Mouse (Mus musculus): ENCODE measurements around the gene Tmem150c. TPM values are rescaled to one million over a fixed set of nuclear protein-coding genes. Genes with fewer than 3 reads are reported as not detected.

The Tmem150c gene
- polyA plus RNA-seq, 1 experiment from 2014 or later = 4.7 TPM

DNA sequence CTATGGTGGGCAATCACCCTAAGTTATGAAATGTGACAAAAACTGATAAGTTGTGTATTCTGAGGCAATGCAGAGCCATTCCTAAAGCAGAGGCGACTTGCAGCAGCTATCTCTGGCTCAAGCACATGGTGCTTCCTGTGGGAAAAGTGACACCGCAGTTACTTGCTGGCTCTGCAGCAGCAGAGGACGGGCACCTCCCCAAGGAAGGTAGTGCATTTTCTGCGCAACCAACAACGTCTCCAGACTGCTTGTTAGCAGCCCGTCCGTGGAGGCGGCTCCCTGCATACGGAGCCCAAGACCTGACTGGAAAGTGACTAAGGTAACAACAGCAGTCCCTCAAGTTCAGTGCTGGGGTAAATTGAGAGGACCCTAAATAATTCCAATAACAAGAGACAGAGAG is 36.8 kb upstream of the Tmem150c start:
- Histone ChIP-seq H3K4me1 (ENCODE audit: control insufficient read depth, insufficient read depth, low read length) (peaks cover 12% of the 10 kb centered on the region), H3K9me3 (replicated peaks; ENCODE audit: control insufficient read depth, low read length) (no peaks in the 10 kb centered on the region), H3K4me2 (ENCODE audit: low read depth, low read length) (no peak overlapping the region), H3K27me3 (ENCODE audit: control insufficient read depth, insufficient read depth, low read length) (no peaks in the 10 kb centered on the region), H3K36me3 (ENCODE audit: control insufficient read depth, insufficient read depth, low read length) (no peaks in the 10 kb centered on the region), H3K27ac (ENCODE audit: low read length) (no peak overlapping the region), H3K9ac (ENCODE audit: low read length) (no peak overlapping the region), H3K4me3 (replicated peaks; ENCODE audit: low read length) (no peak overlapping the region)
- 39% methylated on average over 9 of the region's 9 CpGs for WGBS
- ATAC-seq (ENCODE audit: insufficient read depth, low FRiP score) = no peak

DNA sequence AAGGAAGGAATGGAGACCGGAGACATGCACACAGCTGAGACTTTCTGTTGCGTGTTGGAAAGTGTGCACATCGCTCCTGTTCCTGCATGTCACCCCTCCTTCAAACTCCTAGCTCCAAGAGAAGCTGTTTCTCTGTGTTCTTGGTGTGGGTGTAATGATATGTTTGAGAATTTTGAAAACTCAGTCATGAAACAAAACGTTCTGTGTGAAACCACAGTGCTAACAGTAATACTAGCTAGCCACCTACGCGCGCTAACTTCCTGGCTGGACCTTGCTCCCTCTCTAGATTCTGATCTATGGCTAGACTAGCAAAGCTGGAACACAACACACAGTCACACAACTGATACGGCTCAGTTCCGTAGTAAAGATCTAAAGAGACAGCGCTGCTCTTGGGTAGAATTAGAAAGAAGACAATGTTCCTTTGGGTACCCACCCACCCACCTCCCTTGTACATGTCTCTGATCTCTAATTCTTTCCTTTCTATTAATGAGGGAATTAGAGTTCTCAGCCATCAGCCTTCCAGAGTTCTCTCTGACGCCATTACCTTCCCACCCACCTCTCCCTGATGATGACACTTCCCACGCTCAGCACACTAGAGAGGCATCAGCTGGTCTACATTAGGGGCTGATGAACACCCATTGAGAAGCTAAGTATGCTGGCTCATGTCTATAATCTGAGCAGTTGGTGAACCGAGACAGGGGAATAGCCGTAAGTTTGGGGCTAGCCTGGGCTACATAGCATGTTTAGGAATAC is 32.0 kb upstream of the Tmem150c start:
- Histone ChIP-seq H3K4me1 (ENCODE audit: control insufficient read depth, insufficient read depth, low read length) (peaks cover 6% of the 10 kb centered on the region), H3K4me3 (replicated peaks; ENCODE audit: low read length) (no peak overlapping the region), H3K4me2 (ENCODE audit: low read depth, low read length) (no peak overlapping the region), H3K9me3 (replicated peaks; ENCODE audit: control insufficient read depth, low read length) (no peaks in the 10 kb centered on the region), H3K27ac (ENCODE audit: low read length) (no peak overlapping the region), H3K36me3 (ENCODE audit: control insufficient read depth, insufficient read depth, low read length) (no peaks in the 10 kb centered on the region), H3K9ac (ENCODE audit: low read length) (no peak overlapping the region), H3K27me3 (ENCODE audit: control insufficient read depth, insufficient read depth, low read length) (no peaks in the 10 kb centered on the region)
- ATAC-seq (ENCODE audit: insufficient read depth, low FRiP score) = no peak
- WGBS = 87% methylated on average over 14 of the region's 14 CpGs

DNA sequence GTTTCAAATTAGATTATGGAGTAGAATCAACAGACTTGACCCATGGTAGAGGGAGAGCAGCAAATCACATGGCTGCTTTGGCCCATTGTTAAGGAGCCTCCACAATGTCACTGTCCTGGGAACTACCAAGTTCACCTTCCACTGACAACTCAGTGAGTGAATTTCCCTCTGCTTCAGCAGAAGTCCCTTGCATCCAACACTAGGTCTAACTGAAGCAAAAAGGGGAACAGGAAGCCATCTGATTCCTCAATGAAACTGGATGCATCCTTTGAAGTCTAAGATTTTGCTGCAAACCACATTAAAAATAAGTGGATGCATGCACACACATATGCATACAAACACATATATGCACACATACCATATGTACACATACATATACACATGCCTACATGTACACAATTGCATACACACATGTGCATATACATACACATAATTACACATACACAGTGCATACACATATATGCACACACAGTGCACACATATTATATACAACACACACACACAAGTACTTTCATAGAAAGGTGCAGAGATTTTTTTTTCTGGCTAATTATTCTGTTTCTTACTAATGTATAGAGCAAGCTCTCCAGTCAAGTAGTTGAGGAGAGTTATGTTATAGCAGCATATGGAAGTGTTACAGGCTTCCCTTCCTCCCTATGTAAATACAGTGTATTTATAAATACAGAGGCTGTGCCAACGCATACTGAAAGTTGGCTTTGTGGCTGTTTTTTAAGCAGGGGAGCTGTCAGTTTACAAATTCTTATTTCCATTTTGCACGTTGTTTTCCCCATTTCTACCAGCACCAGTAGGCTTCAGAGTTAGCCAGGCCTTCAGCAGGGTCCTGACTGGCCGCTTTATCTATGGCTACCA is 27.7 kb upstream of the Tmem150c start:
- Histone ChIP-seq H3K27me3 (ENCODE audit: control insufficient read depth, insufficient read depth, low read length) (no peaks in the 10 kb centered on the region), H3K27ac (ENCODE audit: low read length) (no peak overlapping the region), H3K4me3 (replicated peaks; ENCODE audit: low read length) (no peak overlapping the region), H3K4me1 (ENCODE audit: control insufficient read depth, insufficient read depth, low read length) (peaks cover 11% of the 10 kb centered on the region; the same call in 1 of the 2 replicates), H3K36me3 (ENCODE audit: control insufficient read depth, insufficient read depth, low read length) (no peaks in the 10 kb centered on the region), H3K9me3 (replicated peaks; ENCODE audit: control insufficient read depth, low read length) (no peaks in the 10 kb centered on the region), H3K4me2 (ENCODE audit: low read depth, low read length) (no peak overlapping the region), H3K9ac (ENCODE audit: low read length) (no peak overlapping the region)
- 62% methylated on average over 3 of the region's 3 CpGs for WGBS
- ATAC-seq (ENCODE audit: insufficient read depth, low FRiP score) = no peak

DNA sequence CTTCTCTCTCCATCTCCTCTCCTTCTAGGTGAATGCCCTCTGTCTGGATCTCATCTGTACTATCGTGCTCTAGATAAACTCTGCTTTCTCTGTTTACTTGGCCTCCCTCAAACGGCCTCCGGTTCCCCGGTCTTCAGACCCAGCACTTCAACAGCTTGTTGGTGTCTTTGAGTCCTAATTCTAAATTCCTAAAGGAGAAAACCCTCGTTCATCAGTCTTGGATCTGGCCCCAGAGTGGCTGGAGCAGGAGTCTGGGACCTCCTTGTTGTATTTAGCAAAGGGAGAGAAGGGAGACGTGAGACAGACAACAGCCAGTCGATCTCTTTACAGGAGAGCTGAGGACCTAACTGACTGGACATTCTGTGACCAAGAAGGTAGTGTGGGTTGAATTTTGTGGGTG is 27.0 kb upstream of the Tmem150c start:
- no peak overlapping the region for H3K4me3 ChIP-seq (replicated peaks; ENCODE audit: low read length)
- H3K4me2 ChIP-seq (ENCODE audit: low read depth, low read length) = no peak overlapping the region
- no peak overlapping the region for H3K27ac ChIP-seq (ENCODE audit: low read length)
- no peak overlapping the region for H3K9ac ChIP-seq (ENCODE audit: low read length)
- no peaks in the 10 kb centered on the region for H3K36me3 ChIP-seq (ENCODE audit: control insufficient read depth, insufficient read depth, low read length)
- no peaks in the 10 kb centered on the region for H3K27me3 ChIP-seq (ENCODE audit: control insufficient read depth, insufficient read depth, low read length)
- peaks cover 11% of the 10 kb centered on the region; the same call in 1 of the 2 replicates for H3K4me1 ChIP-seq (ENCODE audit: control insufficient read depth, insufficient read depth, low read length)
- 23% methylated on average over 7 of the region's 7 CpGs for WGBS
- H3K9me3 ChIP-seq (replicated peaks; ENCODE audit: control insufficient read depth, low read length) = no peaks in the 10 kb centered on the region
- no peak; the same call in 1 of the 2 replicates for ATAC-seq (ENCODE audit: insufficient read depth, low FRiP score)

DNA sequence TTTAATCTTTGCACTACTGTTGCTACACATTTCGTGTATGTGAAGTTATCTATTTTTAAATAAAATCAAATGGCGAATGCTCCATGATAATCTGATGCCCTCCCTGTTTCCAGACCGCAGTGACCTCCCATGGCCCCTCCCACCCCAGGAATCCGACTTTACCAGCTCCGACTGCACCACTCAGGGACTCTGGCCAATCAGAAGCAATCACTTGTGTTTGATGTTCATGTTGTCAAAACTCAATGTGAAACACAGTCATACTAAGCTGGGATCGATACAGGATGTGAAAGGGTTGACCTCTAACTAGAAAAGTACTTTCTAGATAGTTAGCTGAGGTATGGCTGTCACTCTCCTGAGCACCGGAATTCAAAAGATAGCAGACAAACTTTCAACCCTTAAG is 26.3 kb upstream of the Tmem150c start:
- no peak overlapping the region for H3K4me2 ChIP-seq (ENCODE audit: low read depth, low read length)
- H3K27ac ChIP-seq (ENCODE audit: low read length) = no peak overlapping the region
- peaks cover 11% of the 10 kb centered on the region; the same call in 1 of the 2 replicates for H3K4me1 ChIP-seq (ENCODE audit: control insufficient read depth, insufficient read depth, low read length)
- H3K9me3 ChIP-seq (replicated peaks; ENCODE audit: control insufficient read depth, low read length) = no peaks in the 10 kb centered on the region
- WGBS = 17% methylated on average over 7 of the region's 7 CpGs
- ATAC-seq (ENCODE audit: insufficient read depth, low FRiP score) = 0 out of 2 replicates have a peak, but pooled peaks have one; percentile 33
- H3K36me3 ChIP-seq (ENCODE audit: control insufficient read depth, insufficient read depth, low read length) = no peaks in the 10 kb centered on the region
- no peaks in the 10 kb centered on the region for H3K27me3 ChIP-seq (ENCODE audit: control insufficient read depth, insufficient read depth, low read length)
- H3K9ac ChIP-seq (ENCODE audit: low read length) = no peak overlapping the region
- H3K4me3 ChIP-seq (replicated peaks; ENCODE audit: low read length) = no peak overlapping the region

DNA sequence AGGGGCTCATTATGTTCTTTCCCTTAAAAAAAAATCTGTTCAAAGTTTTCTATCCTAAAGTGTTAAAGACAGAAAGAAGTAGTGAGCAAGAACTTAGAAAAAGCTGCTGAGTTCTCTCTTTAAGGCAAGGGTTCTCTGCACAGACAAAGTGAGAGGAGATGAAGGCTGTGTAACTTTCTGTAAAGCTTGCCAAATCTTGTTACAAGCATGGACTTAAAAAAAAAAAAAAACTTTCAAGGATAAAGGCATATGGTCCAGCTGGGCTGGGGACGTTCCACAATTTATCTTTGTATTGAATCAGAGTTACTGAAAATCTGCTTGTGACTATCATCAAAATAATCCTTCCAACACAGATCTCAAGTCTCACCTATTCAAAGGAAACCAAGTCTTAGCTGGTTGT is 21.4 kb upstream of the Tmem150c start:
- Histone ChIP-seq H3K4me2 (ENCODE audit: low read depth, low read length) (no peak overlapping the region), H3K9ac (ENCODE audit: low read length) (no peak overlapping the region), H3K27me3 (ENCODE audit: control insufficient read depth, insufficient read depth, low read length) (no peaks in the 10 kb centered on the region), H3K36me3 (ENCODE audit: control insufficient read depth, insufficient read depth, low read length) (no peaks in the 10 kb centered on the region), H3K27ac (ENCODE audit: low read length) (no peak overlapping the region), H3K4me1 (ENCODE audit: control insufficient read depth, insufficient read depth, low read length) (peaks cover 3% of the 10 kb centered on the region; the same call in 1 of the 2 replicates), H3K9me3 (replicated peaks; ENCODE audit: control insufficient read depth, low read length) (no peaks in the 10 kb centered on the region), H3K4me3 (replicated peaks; ENCODE audit: low read length) (no peak overlapping the region)
- WGBS = 28% methylated on average over 1 of the region's 1 CpGs
- ATAC-seq (ENCODE audit: insufficient read depth, low FRiP score) = no peak

DNA sequence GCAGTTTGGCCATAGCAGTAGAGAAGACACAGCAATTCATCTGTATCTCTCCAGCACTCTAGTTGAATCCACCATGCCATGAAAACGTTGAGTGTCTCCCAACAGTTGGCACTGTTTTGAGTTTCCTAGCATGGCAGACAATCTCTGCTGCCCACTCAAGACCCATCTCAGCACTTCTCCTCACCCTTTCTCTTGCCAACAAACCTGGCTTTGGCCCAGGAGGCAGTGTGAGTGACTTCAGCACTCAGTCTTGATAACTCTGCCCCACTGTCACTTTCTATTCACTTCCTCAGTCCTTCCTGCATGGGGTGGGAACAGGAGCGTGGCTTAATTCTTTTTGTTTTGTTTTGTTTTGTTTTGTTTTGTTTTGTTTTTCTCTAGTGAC is 19.2 kb upstream of the Tmem150c start:
- H3K4me1 ChIP-seq (ENCODE audit: control insufficient read depth, insufficient read depth, low read length) = no peaks in the 10 kb centered on the region
- no peak for ATAC-seq (ENCODE audit: insufficient read depth, low FRiP score)

DNA sequence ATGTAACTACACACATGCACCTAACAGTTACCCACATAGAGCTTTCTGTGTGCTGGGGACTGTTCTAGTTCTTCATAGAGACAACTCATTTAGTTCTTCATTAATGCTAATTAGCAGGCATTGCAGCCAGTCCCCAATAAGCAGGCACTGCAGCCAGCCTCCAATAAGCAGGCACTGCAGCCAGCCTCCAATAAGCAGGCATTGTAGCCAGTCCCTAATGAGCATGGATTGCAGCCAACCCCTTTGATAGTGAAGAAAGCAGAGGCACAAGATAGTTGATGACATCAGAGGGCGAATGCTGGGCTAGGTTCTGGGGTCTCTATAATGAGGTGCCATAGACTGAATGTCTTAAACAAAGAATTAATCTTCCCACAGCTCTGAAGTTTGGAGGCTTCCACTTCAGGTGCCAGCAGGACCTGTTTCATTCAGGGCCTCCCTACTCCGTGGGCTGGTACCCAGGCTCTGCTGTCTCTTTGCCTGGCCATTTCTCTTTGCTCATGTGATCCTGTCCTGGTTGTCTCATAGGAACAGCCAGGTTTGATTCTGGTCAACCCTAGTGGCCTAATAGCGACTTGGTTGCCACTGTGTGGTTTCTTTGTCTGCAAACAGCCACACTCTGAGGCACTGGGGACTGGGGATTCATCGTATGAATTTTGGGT is 18.6 kb upstream of the Tmem150c start:
- WGBS = 80% methylated on average over 4 of the region's 4 CpGs
- Histone ChIP-seq H3K4me2 (ENCODE audit: low read depth, low read length) (no peak overlapping the region), H3K4me3 (replicated peaks; ENCODE audit: low read length) (no peak overlapping the region), H3K9ac (ENCODE audit: low read length) (no peak overlapping the region), H3K9me3 (replicated peaks; ENCODE audit: control insufficient read depth, low read length) (no peaks in the 10 kb centered on the region), H3K36me3 (ENCODE audit: control insufficient read depth, insufficient read depth, low read length) (no peaks in the 10 kb centered on the region), H3K27ac (ENCODE audit: low read length) (no peak overlapping the region), H3K4me1 (ENCODE audit: control insufficient read depth, insufficient read depth, low read length) (no peaks in the 10 kb centered on the region), H3K27me3 (ENCODE audit: control insufficient read depth, insufficient read depth, low read length) (no peaks in the 10 kb centered on the region)
- no peak for ATAC-seq (ENCODE audit: insufficient read depth, low FRiP score)

More for the DNA sequence above, 19.2 kb upstream of the Tmem150c start:
- Histone ChIP-seq H3K9me3 (replicated peaks; ENCODE audit: control insufficient read depth, low read length) (no peaks in the 10 kb centered on the region), H3K27me3 (ENCODE audit: control insufficient read depth, insufficient read depth, low read length) (no peaks in the 10 kb centered on the region), H3K4me3 (replicated peaks; ENCODE audit: low read length) (no peak overlapping the region), H3K27ac (ENCODE audit: low read length) (no peak overlapping the region), H3K9ac (ENCODE audit: low read length) (no peak overlapping the region), H3K36me3 (ENCODE audit: control insufficient read depth, insufficient read depth, low read length) (no peaks in the 10 kb centered on the region), H3K4me2 (ENCODE audit: low read depth, low read length) (no peak overlapping the region)
- WGBS = 68% methylated on average over 2 of the region's 2 CpGs

DNA sequence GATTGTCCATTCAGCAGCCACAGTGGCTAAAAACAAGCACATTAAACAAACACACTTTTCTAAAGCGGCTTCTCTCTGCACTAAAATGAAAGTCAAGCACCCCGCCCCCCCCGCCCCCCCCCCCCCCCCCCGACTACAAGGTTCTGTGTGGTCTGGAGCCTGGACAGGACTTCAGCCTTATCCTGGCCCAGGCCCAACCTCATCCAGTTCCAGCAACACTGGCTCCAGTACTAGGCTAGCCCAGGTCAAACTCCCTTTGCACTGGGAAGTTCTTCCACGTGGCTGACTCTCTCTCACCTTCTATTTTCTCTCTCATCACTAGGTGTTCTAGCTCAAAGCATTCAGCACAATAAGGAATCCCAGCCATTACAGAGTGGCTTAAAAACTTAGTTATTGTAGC is 17.9 kb upstream of the Tmem150c start:
- no peaks in the 10 kb centered on the region for H3K27me3 ChIP-seq (ENCODE audit: control insufficient read depth, insufficient read depth, low read length)
- no peaks in the 10 kb centered on the region for H3K9me3 ChIP-seq (replicated peaks; ENCODE audit: control insufficient read depth, low read length)
- no peaks in the 10 kb centered on the region for H3K36me3 ChIP-seq (ENCODE audit: control insufficient read depth, insufficient read depth, low read length)
- no peak overlapping the region for H3K9ac ChIP-seq (ENCODE audit: low read length)
- ATAC-seq (ENCODE audit: insufficient read depth, low FRiP score) = no peak
- H3K4me1 ChIP-seq (ENCODE audit: control insufficient read depth, insufficient read depth, low read length) = no peaks in the 10 kb centered on the region
- WGBS = 60% methylated on average over 4 of the region's 5 CpGs
- H3K4me3 ChIP-seq (replicated peaks; ENCODE audit: low read length) = no peak overlapping the region
- H3K27ac ChIP-seq (ENCODE audit: low read length) = no peak overlapping the region
- H3K4me2 ChIP-seq (ENCODE audit: low read depth, low read length) = no peak overlapping the region

All from stomach, embryonic 16.5 days (tissue).